Mouse (Mus musculus): ENCODE data around the gene Tnfaip6.
A peak's percentile ranks its signal among the peaks of the same experiment; 100 is the strongest.
"Not testable (repeated sequence)": the region's sequence is repeated elsewhere in the genome, so short reads cannot be mapped to it uniquely, and the experiment has no call there.

The Tnfaip6 gene

GRCm38 (mm10) chr2:52037882-52038281, at the start of gene Tnfaip6:
Gene Tnfaip6, plus strand, starts transcription at chr2:52038009.
- peak; percentile 3 for DNase-seq (ENCODE audit: low read depth)

- DNase-seq (ENCODE audit: low read depth): no peak
Observed at GRCm38 (mm10) chr2:51989559-51989958, 48.2 kb upstream of the Tnfaip6 start.

- DNase-seq (ENCODE audit: low read depth): no peak
Observed at GRCm38 (mm10) chr2:51991447-51991846, 46.4 kb upstream of the Tnfaip6 start.

- DNase-seq (ENCODE audit: low read depth): no peak
Observed at GRCm38 (mm10) chr2:51999996-52000395, 37.8 kb upstream of the Tnfaip6 start.

GRCm38 (mm10) chr2:52001521-52001920, 36.3 kb upstream of the Tnfaip6 start:
- DNase-seq (ENCODE audit: low read depth): no peak

- DNase-seq (ENCODE audit: low read depth): not testable (repeated sequence)
Observed at GRCm38 (mm10) chr2:52002299-52002698, 35.5 kb upstream of the Tnfaip6 start.

- no peak for DNase-seq (ENCODE audit: low read depth)
Observed at GRCm38 (mm10) chr2:52006380-52006779, 31.4 kb upstream of the Tnfaip6 start.

GRCm38 (mm10) chr2:52011820-52012219, 26.0 kb upstream of the Tnfaip6 start:
- not testable (repeated sequence) for DNase-seq (ENCODE audit: low read depth)

- DNase-seq (ENCODE audit: low read depth): no peak
Observed at GRCm38 (mm10) chr2:52013306-52013820, 24.4 kb upstream of the Tnfaip6 start.

GRCm38 (mm10) chr2:52016361-52016760, 21.4 kb upstream of the Tnfaip6 start:
- DNase-seq (ENCODE audit: low read depth): no peak

- DNase-seq (ENCODE audit: low read depth): no peak
Observed at GRCm38 (mm10) chr2:52027061-52027460, 10.7 kb upstream of the Tnfaip6 start.

- DNase-seq (ENCODE audit: low read depth): peak; percentile 4
Observed at GRCm38 (mm10) chr2:52029426-52029825, 8.4 kb upstream of the Tnfaip6 start.

GRCm38 (mm10) chr2:52031491-52031890, 6.3 kb upstream of the Tnfaip6 start:
- DNase-seq (ENCODE audit: low read depth): no peak

GRCm38 (mm10) chr2:52034601-52035000, 3.2 kb upstream of the Tnfaip6 start:
- no peak for DNase-seq (ENCODE audit: low read depth)

GRCm38 (mm10) chr2:52035144-52035543, 2.7 kb upstream of the Tnfaip6 start:
- no peak for DNase-seq (ENCODE audit: low read depth)

GRCm38 (mm10) chr2:52036929-52037595, 747 bp upstream of the Tnfaip6 start:
- no peak for DNase-seq (ENCODE audit: low read depth)

GRCm38 (mm10) chr2:52038558-52038957, 749 bp downstream of the Tnfaip6 start:
- no peak for DNase-seq (ENCODE audit: low read depth)

- no peak for DNase-seq (ENCODE audit: low read depth)
Observed at GRCm38 (mm10) chr2:52039083-52039801, 1.4 kb downstream of the Tnfaip6 start.

- no peak for DNase-seq (ENCODE audit: low read depth)
Observed at GRCm38 (mm10) chr2:52042132-52042531, 4.3 kb downstream of the Tnfaip6 start.

- DNase-seq (ENCODE audit: low read depth): no peak
Observed at GRCm38 (mm10) chr2:52042714-52043113, 4.9 kb downstream of the Tnfaip6 start.

- no peak for DNase-seq (ENCODE audit: low read depth)
Observed at GRCm38 (mm10) chr2:52043485-52043884, 5.7 kb downstream of the Tnfaip6 start.

- no peak for DNase-seq (ENCODE audit: low read depth)
Observed at GRCm38 (mm10) chr2:52046032-52046431, 8.2 kb downstream of the Tnfaip6 start.

GRCm38 (mm10) chr2:52050823-52051222, 13.0 kb downstream of the Tnfaip6 start:
- no peak for DNase-seq (ENCODE audit: low read depth)
